Mouse (Mus musculus) kidney, postnatal 10 days (tissue): ENCODE measurements around the gene Btbd35f25.
"Not testable (repeated sequence)": the region's sequence is repeated elsewhere in the genome, so short reads cannot be mapped to it uniquely, and the experiment has no call there.

Source experiments
- DNase-seq: peaks from one replicate; pipeline ENCODE4 v3.0.0; 2021; ENCODE audit warnings: mixed read lengths

The Btbd35f25 gene

GRCm38 (mm10) chrX:31717056-31717455 is at the start of gene Btbd35f25:
Btbd35f25 (minus strand) TSS chrX:31717156.
- not testable (repeated sequence) for DNase-seq

GRCm38 (mm10) chrX:31766255-31766654 is 49.3 kb upstream of the Btbd35f25 start:
- no peak for DNase-seq

GRCm38 (mm10) chrX:31764001-31764400 is 47.0 kb upstream of the Btbd35f25 start:
- no peak for DNase-seq

- DNase-seq = no peak
These were observed 28.1 kb upstream of the Btbd35f25 start for GRCm38 (mm10) chrX:31745079-31745478.

- DNase-seq = no peak
These were observed 20.0 kb upstream of the Btbd35f25 start for GRCm38 (mm10) chrX:31736958-31737357.
